Mouse (Mus musculus): ENCODE data around the gene Olfr108.
A peak's percentile ranks its signal among the peaks of the same experiment; 100 is the strongest.

Gene Olfr108

DNA sequence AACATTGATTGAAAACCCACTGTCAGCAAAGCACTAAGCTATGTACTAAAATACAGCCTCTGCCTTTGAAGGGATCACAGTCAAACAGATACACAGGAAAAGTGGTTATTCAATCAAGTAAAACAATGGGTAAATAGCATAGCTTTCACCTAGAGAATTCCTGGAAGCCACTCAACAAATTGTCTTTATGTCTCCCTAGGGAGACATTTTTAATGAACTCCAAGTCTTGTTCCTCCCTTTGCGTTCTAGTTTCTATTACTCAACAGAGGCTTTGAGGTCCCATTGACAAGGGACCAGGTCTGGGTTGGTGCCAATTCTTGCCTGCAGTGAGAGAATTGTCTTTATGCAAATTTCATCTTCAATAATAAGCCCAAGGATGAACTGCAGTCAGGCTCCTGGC, at the start of gene Olfr108:
TSS of gene Olfr108 (plus strand) at position 301 of the 400 bp plus-strand sequence.
- DNase-seq (ENCODE audit: low spot score in 2 of 2): no peak

DNA sequence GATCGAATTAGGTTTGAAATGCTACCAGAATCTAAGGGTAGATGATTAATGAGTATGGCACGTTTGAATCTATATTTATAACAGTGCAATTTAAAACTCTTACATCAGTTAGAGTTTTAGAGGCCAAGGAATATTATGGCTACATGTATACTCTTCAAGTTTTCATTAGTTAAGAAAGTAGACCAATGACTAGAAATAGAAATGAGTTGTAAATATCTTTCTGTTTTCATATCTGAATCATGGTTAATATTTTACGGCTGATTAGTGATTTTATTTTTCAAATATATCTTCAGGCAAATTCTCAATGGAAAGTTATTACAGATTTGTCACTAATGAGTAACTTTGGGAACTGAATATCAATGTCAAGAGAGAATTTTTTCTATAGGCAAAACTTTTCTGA, 46.4 kb upstream of the Olfr108 start, which contains the start of gene Olfr107:
TSS of gene Olfr107 (plus strand) at position 301 of the 400 bp plus-strand sequence.
- no peak for DNase-seq (ENCODE audit: low spot score in 2 of 2)

- no peak for DNase-seq (ENCODE audit: low spot score in 2 of 2)
Observed at GRCm38 (mm10) chr17:37413380-37413779, 31.9 kb upstream of the Olfr108 start.

DNA sequence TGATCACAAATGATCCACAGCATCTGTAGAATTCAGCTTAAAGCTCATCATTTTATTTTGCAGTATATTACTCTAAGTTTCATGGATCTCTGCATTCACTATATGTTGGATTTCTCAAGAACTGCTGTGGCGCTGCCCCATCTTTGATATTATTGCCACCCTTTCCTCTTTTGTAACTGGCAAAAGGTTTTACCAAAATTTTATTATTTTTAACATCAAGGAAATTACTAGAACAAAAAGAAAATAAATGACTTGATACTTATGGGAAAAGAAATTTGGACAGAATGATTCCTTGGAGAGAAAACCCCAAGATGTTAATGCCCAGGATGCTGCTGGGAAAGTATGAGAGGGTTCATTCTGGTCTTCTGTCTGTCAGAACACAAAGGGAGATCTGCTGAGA, 13.3 kb downstream of the Olfr108 start, which contains the start of gene Olfr109:
TSS of gene Olfr109 (plus strand) at position 301 of the 400 bp plus-strand sequence.
- no peak for DNase-seq (ENCODE audit: low spot score in 2 of 2)

- no peak for DNase-seq (ENCODE audit: low spot score in 2 of 2)
Observed at GRCm38 (mm10) chr17:37483452-37483851, 38.2 kb downstream of the Olfr108 start, which contains the start of gene H2-M2. H2-M2 (minus strand) TSS chr17:37483552.

- peak; percentile 2 to 8 for DNase-seq (ENCODE audit: low spot score in 2 of 2)
Observed at GRCm38 (mm10) chr17:37491930-37492518, 46.7 kb downstream of the Olfr108 start, which contains the start of gene Olfr110. Olfr110 (plus strand) TSS chr17:37492468.
